Mouse (Mus musculus): ENCODE results near the gene Il12rb1.

Il12rb1 gene

DNA sequence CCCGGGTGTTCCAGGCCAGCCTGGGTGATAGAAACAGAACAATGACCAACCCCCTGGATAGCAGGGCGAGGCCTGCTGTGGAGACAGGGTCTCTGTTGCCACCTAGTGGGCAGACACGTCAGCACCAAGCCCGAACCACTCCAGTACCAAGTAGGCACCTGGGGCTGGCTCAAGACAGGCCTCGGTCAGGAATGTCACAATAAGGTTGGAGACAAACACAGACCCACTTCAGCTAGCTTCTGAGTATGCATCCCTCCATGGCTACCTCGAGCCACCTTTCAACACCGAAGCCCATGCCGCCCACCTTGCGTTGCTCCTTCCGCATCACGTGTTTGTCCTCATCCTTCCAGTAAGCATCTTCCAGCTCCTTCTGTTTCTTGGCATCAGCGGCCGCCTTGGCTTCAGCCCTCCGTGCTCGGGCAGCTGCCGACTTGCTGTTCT is 61.4 kb downstream of the Il12rb1 start:
- no peak for DNase-seq (ENCODE audit: extremely low read depth, low read depth, low spot score)
